Mouse (Mus musculus) testis, adult 2 months (tissue): ENCODE measurements at regions not wholly inside any gene's neighbourhood (a gene's known extent, or its start where the extent isn't known, plus 50 kb on each side); places are given as distances from the start of the nearest gene placed in this dataset.

Experiments used
- CTCF ChIP-seq: fragments of 200-500 bp; IDR thresholded peaks from 2 replicates; pipeline ENCODE4 v1.5.1; 2012; ENCODE audit warnings: low read depth, mild to moderate bottlenecking, inconsistent platforms, low read length, moderate library complexity; ENCODE audit not compliant: control insufficient read depth, insufficient read depth, insufficient replicate concordance
- POLR2A ChIP-seq: fragments of 200-500 bp; IDR thresholded peaks from 2 replicates; pipeline ENCODE4 v1.6.1; 2012; ENCODE audit warnings: low read depth, mild to moderate bottlenecking, inconsistent platforms, low read length, moderate library complexity; ENCODE audit not compliant: control insufficient read depth

DNA sequence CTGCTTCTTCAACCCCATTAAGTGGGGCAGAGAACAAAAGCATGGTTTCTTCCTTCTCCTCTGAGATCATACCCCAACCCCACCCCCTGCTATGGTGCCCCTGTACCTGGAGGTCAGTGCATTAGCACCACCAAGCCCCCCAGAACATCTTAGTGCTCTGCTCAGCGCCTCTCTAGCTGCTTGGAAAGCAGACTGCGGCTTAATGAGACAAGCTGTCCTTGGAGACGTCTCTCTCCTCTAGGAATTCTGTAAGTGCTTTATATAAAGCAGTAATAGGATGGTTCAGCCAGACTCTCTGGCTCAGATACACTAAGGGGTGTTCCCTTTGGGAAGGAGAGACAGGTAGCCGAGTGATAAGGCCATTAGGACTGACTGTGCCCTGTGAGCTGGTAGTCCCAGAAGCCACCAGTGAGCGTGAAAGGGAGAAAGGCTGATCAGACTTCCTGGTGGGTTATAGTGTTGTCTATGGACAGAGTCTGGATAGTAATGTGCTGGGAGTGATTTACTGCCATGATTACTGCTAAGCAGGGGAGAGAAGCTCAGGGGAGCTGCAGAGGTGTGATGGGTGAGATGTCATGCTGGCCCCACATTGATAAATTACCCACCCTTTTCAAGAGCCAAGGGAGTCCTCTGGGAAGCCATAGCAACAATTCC, 343.0 kb upstream of the Slc24a5 start:
- TF ChIP-seq POLR2A (no peak), CTCF (no peak)
